Mouse (Mus musculus) MEL (cell line): ENCODE data around the gene Adcy1. TPM values are rescaled to one million over a fixed set of nuclear protein-coding genes. Genes with fewer than 3 reads are reported as not detected.
A peak's percentile ranks its signal among the peaks of the same experiment; 100 is the strongest.

Experiments used
- DNase-seq: peaks from one replicate; pipeline ENCODE4 v3.0.0; 2011; ENCODE audit warnings: low read depth, low spot score
- H3K27ac ChIP-seq: 2 replicates; pipeline ENCODE4 v1.5.1; 2012; ENCODE audit warnings: low read depth, mild to moderate bottlenecking, control low read depth, low read length, moderate library complexity; ENCODE audit not compliant: control insufficient read depth
- H3K27me3 ChIP-seq, 2 experiments: fragments of 150-350 bp in 1 of 2; sonication (generic) in 1 of 2; 2 replicates each; pipeline ENCODE4 v1.6.1; 2012; ENCODE audit warnings: low read length in 2 of 2, mild to moderate bottlenecking in 2 of 2, improper control_type of control experiment in 1 of 2, moderate library complexity in 1 of 2; ENCODE audit not compliant: insufficient read depth in 2 of 2, control insufficient read depth in 1 of 2
- H3K36me3 ChIP-seq, 2 experiments: 2 replicates each; pipeline ENCODE4 v1.6.1; 2012 to 2014; ENCODE audit warnings: low read length in 2 of 2, improper control_type of control experiment in 1 of 2, inconsistent platforms in 1 of 2, mild to moderate bottlenecking in 1 of 2; ENCODE audit not compliant: insufficient read depth in 2 of 2, control insufficient read depth in 1 of 2
- H3K4me1 ChIP-seq, 2 experiments: fragments of 150-350 bp in 1 of 2; sonication (generic) in 1 of 2; 2 replicates each; pipeline ENCODE4 v1.6.1; 2012; ENCODE audit warnings: low read length in 2 of 2, improper control_type of control experiment in 1 of 2, mild to moderate bottlenecking in 1 of 2; ENCODE audit not compliant: insufficient read depth in 2 of 2, control insufficient read depth in 1 of 2
- H3K4me3 ChIP-seq, 2 experiments: fragments of 150-350 bp in 1 of 2; sonication (generic) in 1 of 2; 2 replicates each; pipeline ENCODE4 v1.5.1; 2012; ENCODE audit warnings: low read depth in 2 of 2, low read length in 2 of 2, mild to moderate bottlenecking in 2 of 2, moderate library complexity in 2 of 2, control low read depth in 1 of 2, improper control_type of control experiment in 1 of 2; ENCODE audit not compliant: control insufficient read depth in 1 of 2, insufficient read depth in 1 of 2
- H3K79me2 ChIP-seq: 2 replicates; pipeline ENCODE4 v1.6.1; 2012; ENCODE audit warnings: mild to moderate bottlenecking, low read length, moderate library complexity; ENCODE audit not compliant: control insufficient read depth, poor library complexity, insufficient read depth
- H3K9ac ChIP-seq: 2 replicates; pipeline ENCODE4 v1.6.1; 2012; ENCODE audit warnings: low read depth, mild to moderate bottlenecking, control low read depth, low read length, moderate library complexity; ENCODE audit not compliant: control insufficient read depth, poor library complexity, severe bottlenecking
- H3K9me3 ChIP-seq: fragments of 150-350 bp; sonication (generic); replicated peaks from 2 replicates; pipeline ENCODE4 v1.6.1; 2012; ENCODE audit warnings: mild to moderate bottlenecking, low read length, improper control_type of control experiment, moderate library complexity; ENCODE audit not compliant: insufficient read depth
- CHD2 ChIP-seq: IDR thresholded peaks from 2 replicates; pipeline ENCODE4 v1.6.1; 2011; ENCODE audit warnings: low read length, improper control_type of control experiment
- CTCF ChIP-seq, 3 experiments: IDR thresholded peaks in 2 of 3; conservative IDR thresholded peaks in 1 of 3; 2 replicates each; pipeline ENCODE4 v1.5.1; 2011 to 2012; ENCODE audit warnings: low read length in 3 of 3, low read depth in 2 of 3, mild to moderate bottlenecking in 2 of 3, improper control_type of control experiment in 1 of 3, inconsistent platforms in 1 of 3, mixed read lengths in 1 of 3, moderate library complexity in 1 of 3; ENCODE audit not compliant: control insufficient read depth in 1 of 3, insufficient read depth in 1 of 3, poor library complexity in 1 of 3, severe bottlenecking in 1 of 3
- E2F4 ChIP-seq: IDR thresholded peaks from 2 replicates; pipeline ENCODE4 v1.6.1; 2011; ENCODE audit warnings: low read depth, low read length, improper control_type of control experiment, borderline replicate concordance
- ELF1 ChIP-seq: IDR thresholded peaks from 2 replicates; pipeline ENCODE4 v1.6.1; 2014; ENCODE audit warnings: low read depth, mild to moderate bottlenecking, inconsistent platforms, low read length, improper control_type of control experiment, moderate library complexity
- EP300 ChIP-seq, 2 experiments: IDR thresholded peaks; 2 replicates each; pipeline ENCODE4 v1.6.1; 2011; ENCODE audit warnings: improper control_type of control experiment in 2 of 2, low read length in 2 of 2, low read depth in 1 of 2, mild to moderate bottlenecking in 1 of 2
- ETS1 ChIP-seq: IDR thresholded peaks from 2 replicates; pipeline ENCODE4 v1.6.1; 2012; ENCODE audit warnings: low read depth, mild to moderate bottlenecking, inconsistent platforms, low read length, improper control_type of control experiment, moderate library complexity
- GATA1 ChIP-seq: IDR thresholded peaks from 2 replicates; pipeline ENCODE4 v1.6.1; 2011; ENCODE audit warnings: low read depth, low read length, improper control_type of control experiment
- KAT2A ChIP-seq: conservative IDR thresholded peaks from 2 replicates; pipeline ENCODE4 v1.6.1; 2012; ENCODE audit warnings: low read depth, low read length, improper control_type of control experiment, inconsistent platforms
- MAX ChIP-seq: IDR thresholded peaks from 2 replicates; pipeline ENCODE4 v1.6.1; 2011; ENCODE audit warnings: low read length, improper control_type of control experiment
- MXI1 ChIP-seq: IDR thresholded peaks from 2 replicates; pipeline ENCODE4 v1.6.1; 2011; ENCODE audit warnings: mild to moderate bottlenecking, low read depth, low read length, improper control_type of control experiment
- MYB ChIP-seq: IDR thresholded peaks from 2 replicates; pipeline ENCODE4 v1.6.1; 2011; ENCODE audit warnings: mild to moderate bottlenecking, low read depth, low read length, improper control_type of control experiment
- NELFE ChIP-seq: IDR thresholded peaks from 2 replicates; pipeline ENCODE4 v1.6.1; 2011; ENCODE audit warnings: low read depth, low read length, improper control_type of control experiment
- POLR2AphosphoS5 ChIP-seq: IDR thresholded peaks from 2 replicates; pipeline ENCODE4 v1.6.1; 2012; ENCODE audit warnings: low read depth, borderline replicate concordance, mild to moderate bottlenecking, inconsistent platforms, low read length, moderate library complexity, mixed read lengths
- RCOR1 ChIP-seq: IDR thresholded peaks from 2 replicates; pipeline ENCODE4 v1.6.1; 2012; ENCODE audit warnings: low read depth, mild to moderate bottlenecking, inconsistent platforms, low read length, improper control_type of control experiment
- SMC3 ChIP-seq: IDR thresholded peaks from 2 replicates; pipeline ENCODE4 v1.6.1; 2011; ENCODE audit warnings: low read depth, low read length, improper control_type of control experiment
- TAL1 ChIP-seq: IDR thresholded peaks from 2 replicates; pipeline ENCODE4 v1.6.1; 2012; ENCODE audit warnings: mild to moderate bottlenecking, inconsistent platforms, low read length, moderate library complexity, mixed read lengths
- USF1 ChIP-seq: IDR thresholded peaks from 2 replicates; pipeline ENCODE4 v1.6.1; 2014; ENCODE audit warnings: low read depth, mild to moderate bottlenecking, inconsistent platforms, low read length, improper control_type of control experiment, moderate library complexity
- USF2 ChIP-seq, 2 experiments: IDR thresholded peaks; 2 replicates each; pipeline ENCODE4 v1.6.1; 2011 to 2012; ENCODE audit warnings: improper control_type of control experiment in 2 of 2, low read length in 2 of 2, borderline replicate concordance in 1 of 2, inconsistent platforms in 1 of 2, low read depth in 1 of 2, mild to moderate bottlenecking in 1 of 2; ENCODE audit not compliant: insufficient read depth in 1 of 2
- ZC3H11A ChIP-seq: IDR thresholded peaks from 2 replicates; pipeline ENCODE4 v1.6.1; 2012; ENCODE audit warnings: low read depth, mild to moderate bottlenecking, inconsistent platforms, low read length, improper control_type of control experiment
- ZKSCAN1 ChIP-seq: IDR thresholded peaks from 2 replicates; pipeline ENCODE4 v1.6.1; 2012; ENCODE audit warnings: low read depth, mild to moderate bottlenecking, inconsistent platforms, low read length, improper control_type of control experiment, moderate library complexity
- ZMIZ1 ChIP-seq: IDR thresholded peaks from 2 replicates; pipeline ENCODE4 v1.6.1; 2012; ENCODE audit warnings: low read depth, mild to moderate bottlenecking, inconsistent platforms, low read length, improper control_type of control experiment, moderate library complexity
- polyA plus RNA-seq, 2 experiments: library from polyadenylated mRNA; stranded (reverse) in 1 of 2; unstranded in 1 of 2; fragments of >175 nt in 1 of 2; fragments of >200 nt in 1 of 2; gene quantifications; 2 replicates each; pipeline versions ENCODE4 v1.2.1 to v1.2.4; 2012; ENCODE audit warnings: low replicate concordance in 2 of 2, low read depth in 1 of 2; ENCODE audit not compliant: insufficient read length in 2 of 2, insufficient read depth in 1 of 2, missing spikeins in 1 of 2
- total RNA-seq: library from RNA; depleted of rRNA; stranded (reverse); fragments of 300-350 nt; gene quantifications from 2 replicates; pipeline ENCODE4 v1.2.3, GENCODE M21; 2012

Gene Adcy1
- total and polyA plus RNA-seq, 3 experiments, result under 0.01 TPM; not detected in 2

DNA sequence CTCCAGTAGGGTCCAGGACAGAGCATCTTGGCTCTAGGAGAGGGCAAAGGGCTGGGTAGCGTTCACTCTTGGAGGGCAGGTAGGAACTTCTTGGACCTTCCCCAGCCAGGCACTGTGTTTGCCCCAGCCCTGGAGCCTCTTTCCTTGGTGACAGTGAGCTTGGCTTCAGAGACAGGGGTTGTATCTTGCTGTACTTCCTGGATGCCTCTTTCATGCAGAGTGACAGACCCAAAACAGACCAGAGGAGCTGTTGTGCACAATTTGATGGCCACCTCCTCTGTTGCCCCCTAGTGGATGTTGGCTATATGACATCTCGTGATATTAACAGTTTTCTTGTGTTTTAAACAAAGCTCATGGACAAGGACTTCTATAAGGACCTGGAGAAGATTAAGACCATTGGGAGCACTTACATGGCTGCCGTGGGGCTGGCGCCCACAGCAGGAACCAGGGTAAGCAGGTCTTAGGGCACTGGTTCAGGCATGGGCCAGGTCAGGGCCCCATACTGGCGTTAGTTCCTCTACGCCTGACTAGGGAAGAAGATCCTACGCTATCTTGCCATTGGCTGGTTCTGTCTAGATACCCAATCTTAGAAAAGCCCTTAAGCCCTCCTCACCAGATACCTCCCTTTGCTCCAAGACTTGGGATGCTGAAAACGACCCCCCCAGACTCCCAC, 98.3 kb downstream of the Adcy1 start:
- Histone ChIP-seq H3K36me3 (no peaks in the 10 kb centered on the region), H3K79me2 (no peaks in the 10 kb centered on the region)
- TF ChIP-seq NELFE (no peak), KAT2A (no peak), RCOR1 (no peak), SMC3 (0 out of 2 replicates have a peak, but pooled peaks have one; percentile 3), GATA1 (no peak), ETS1 (no peak), ZKSCAN1 (no peak), CTCF (IDR thresholded peaks at IDR 0.05 in 2 of 3, conservative IDR thresholded peaks at IDR 0.05 in 1 of 3; ENCODE audit: control insufficient read depth in 1 of 3, insufficient read depth in 1 of 3, low read depth in 2 of 3, low read length in 3 of 3, poor library complexity in 1 of 3, severe bottlenecking in 1 of 3) (peak; percentile 29 to 38 (median 30); a peak in 4 of 6 replicates), TAL1 (no peak), MYB (no peak), ZC3H11A (no peak)
- TF ChIP-seq, all 39 proteins: peak for 2
- peak; percentile 9 for DNase-seq
- Histone ChIP-seq H3K27me3 (no peaks in the 10 kb centered on the region), H3K4me1 (no peaks in the 10 kb centered on the region), H3K9me3 (no peaks in the 10 kb centered on the region), H3K9ac (no peak overlapping the region), H3K4me3 (no peak overlapping the region), H3K27ac (no peak overlapping the region)

DNA sequence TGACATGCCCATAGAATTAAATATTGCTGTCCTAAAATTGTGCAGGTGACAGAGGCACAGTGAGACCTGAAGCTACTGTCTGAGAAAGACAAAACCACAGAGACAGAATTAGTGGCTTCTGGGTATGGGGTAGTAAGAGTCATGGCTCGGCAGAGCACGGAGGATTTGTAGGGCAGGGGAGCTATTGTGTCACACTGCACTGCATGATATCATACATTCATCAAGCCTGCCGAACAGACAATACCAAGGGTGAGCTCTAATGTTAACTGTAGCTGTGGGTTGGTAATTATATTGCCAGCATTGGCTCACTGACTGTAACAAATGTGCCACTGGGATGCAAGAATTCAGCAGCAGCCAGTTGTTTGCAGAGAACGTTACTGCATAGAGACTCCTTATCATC, 101.1 kb downstream of the Adcy1 start:
- Histone ChIP-seq H3K4me3 (no peak overlapping the region), H3K9me3 (no peaks in the 10 kb centered on the region), H3K79me2 (no peaks in the 10 kb centered on the region), H3K4me1 (no peaks in the 10 kb centered on the region), H3K27ac (no peak overlapping the region), H3K36me3 (no peaks in the 10 kb centered on the region), H3K27me3 (no peaks in the 10 kb centered on the region), H3K9ac (no peak overlapping the region)
- DNase-seq, result no peak
- no peak for TF ChIP-seq ZC3H11A
- TF ChIP-seq ELF1, result no peak
- TF ChIP-seq POLR2AphosphoS5, result no peak
- no peak for TF ChIP-seq MYB
- no peak for TF ChIP-seq CHD2
- no peak for TF ChIP-seq KAT2A
- TF ChIP-seq ZMIZ1, result no peak
- TF ChIP-seq ZKSCAN1, result no peak
- TF ChIP-seq E2F4, result no peak
- no peak for TF ChIP-seq EP300 (IDR thresholded peaks at IDR 0.05; ENCODE audit: low read depth in 1 of 2, low read length in 2 of 2)
- no peak for TF ChIP-seq MXI1
- no peak for TF ChIP-seq MAX
- no peak for TF ChIP-seq USF1
- no peak for TF ChIP-seq USF2 (IDR thresholded peaks at IDR 0.05; ENCODE audit: borderline replicate concordance in 1 of 2, insufficient read depth in 1 of 2, low read depth in 1 of 2, low read length in 2 of 2)
